Mouse (Mus musculus) T-cell, adult 2 months (primary cell): ENCODE measurements around the gene Kif3c.
A peak's percentile ranks its signal among the peaks of the same experiment; 100 is the strongest.
"Not testable (repeated sequence)": the region's sequence is repeated elsewhere in the genome, so short reads cannot be mapped to it uniquely, and the experiment has no call there.

Experiments used
- DNase-seq: peaks from one replicate; pipeline ENCODE4 v3.0.0; 2022; ENCODE audit warnings: low spot score

The Kif3c gene

GRCm38 (mm10) chr12:3370979-3371925 lies 6.3 kb downstream of the Kif3c start:
- DNase-seq, result no peak

GRCm38 (mm10) chr12:3371991-3372390 lies 7.1 kb downstream of the Kif3c start:
- DNase-seq, result no peak

- no peak for DNase-seq
Observed at GRCm38 (mm10) chr12:3373566-3373965, 8.6 kb downstream of the Kif3c start.

GRCm38 (mm10) chr12:3374552-3374951 lies 9.6 kb downstream of the Kif3c start:
- no peak for DNase-seq

GRCm38 (mm10) chr12:3377190-3377589 lies 12.3 kb downstream of the Kif3c start:
- DNase-seq, result peak; percentile 26

GRCm38 (mm10) chr12:3377755-3378154 lies 12.8 kb downstream of the Kif3c start:
- DNase-seq, result no peak

- no peak for DNase-seq
Observed at GRCm38 (mm10) chr12:3384860-3385259, 19.9 kb downstream of the Kif3c start.

- no peak for DNase-seq
Observed at GRCm38 (mm10) chr12:3385271-3385670, 20.3 kb downstream of the Kif3c start.

- no peak for DNase-seq
Observed at GRCm38 (mm10) chr12:3385940-3386339, 21.0 kb downstream of the Kif3c start.

GRCm38 (mm10) chr12:3387891-3388290 lies 23.0 kb downstream of the Kif3c start:
- no peak for DNase-seq

- DNase-seq, result no peak
Observed at GRCm38 (mm10) chr12:3389394-3389793, 24.5 kb downstream of the Kif3c start.

- DNase-seq, result no peak
Observed at GRCm38 (mm10) chr12:3390071-3390470, 25.1 kb downstream of the Kif3c start.

- peak; percentile 63 for DNase-seq
Observed at GRCm38 (mm10) chr12:3390577-3391262, 25.8 kb downstream of the Kif3c start.

GRCm38 (mm10) chr12:3391276-3391675 lies 26.3 kb downstream of the Kif3c start:
- no peak for DNase-seq

- no peak for DNase-seq
Observed at GRCm38 (mm10) chr12:3393140-3393539, 28.2 kb downstream of the Kif3c start.

- DNase-seq, result no peak
Observed at GRCm38 (mm10) chr12:3396931-3397330, 32.0 kb downstream of the Kif3c start.

- not testable (repeated sequence) for DNase-seq
Observed at GRCm38 (mm10) chr12:3405662-3406061, 40.7 kb downstream of the Kif3c start.

- DNase-seq, result no peak
Observed at GRCm38 (mm10) chr12:3406585-3406984, 41.7 kb downstream of the Kif3c start.

GRCm38 (mm10) chr12:3414956-3415355 lies 50.0 kb downstream of the Kif3c start:
- DNase-seq, result no peak

- no peak for DNase-seq
Observed at GRCm38 (mm10) chr12:3418761-3419160, 53.8 kb downstream of the Kif3c start.

GRCm38 (mm10) chr12:3420519-3420918 lies 55.6 kb downstream of the Kif3c start:
- no peak for DNase-seq

GRCm38 (mm10) chr12:3422786-3423185 lies 57.9 kb downstream of the Kif3c start:
- no peak for DNase-seq

GRCm38 (mm10) chr12:3424179-3424578 lies 59.2 kb downstream of the Kif3c start:
- no peak for DNase-seq
